Mouse (Mus musculus): ENCODE results near the gene Ift43. TPM values are rescaled to one million over a fixed set of nuclear protein-coding genes. Genes with fewer than 3 reads are reported as not detected.

The Ift43 gene
- total RNA-seq, 1 experiment = 16.9 TPM

- no peak for DNase-seq (ENCODE audit: low read depth, low spot score)
- Histone ChIP-seq H3K4me3 (ENCODE audit: insufficient read depth in 1 of 2, low read depth in 1 of 2, low read length in 2 of 2, poor library complexity in 1 of 2, severe bottlenecking in 1 of 2) (no peak overlapping the region), H3K27ac (ENCODE audit: insufficient read depth, low read depth, low read length, poor library complexity, severe bottlenecking) (no peak overlapping the region), H3K9me3 (ENCODE audit: control insufficient read depth, insufficient read depth, low read depth, low read length) (no peaks in the 10 kb centered on the region), H3K9ac (ENCODE audit: insufficient read depth, low read depth, low read length, poor library complexity, severe bottlenecking) (no peak overlapping the region), H3K36me3 (ENCODE audit: control insufficient read depth, insufficient read depth, low read length, poor library complexity, severe bottlenecking) (no peaks in the 10 kb centered on the region; the same call in 1 of the 2 replicates), H3K4me1 (ENCODE audit: control insufficient read depth in 2 of 2, insufficient read depth in 2 of 2, low read length in 2 of 2, poor library complexity in 1 of 2) (no peaks in the 10 kb centered on the region)
- in situ Hi-C loops (cut with MboI; ENCODE audit: low sequenced_read_pairs in 2 of 2, unreplicated experiment in 2 of 2) = no loop called here
- TF ChIP-seq HCFC1 (IDR thresholded peaks at IDR 0.05; ENCODE audit: borderline replicate concordance, insufficient read depth, low read length) (no peak), ZNF384 (IDR thresholded peaks at IDR 0.05; ENCODE audit: low read depth, low read length) (no peak), CHD2 (IDR thresholded peaks at IDR 0.05; ENCODE audit: low read depth, low read length) (no peak), MAFK (IDR thresholded peaks at IDR 0.05; ENCODE audit: insufficient read depth, low read depth, low read length) (no peak), ZC3H11A (IDR thresholded peaks at IDR 0.05; ENCODE audit: borderline replicate concordance, low read depth, low read length) (no peak)
Observed at GRCm38 (mm10) chr12:86103852-86104251, 21.5 kb downstream of the Ift43 start.

GRCm38 (mm10) chr12:86104297-86104696 lies 22.0 kb downstream of the Ift43 start:
- no peak for DNase-seq (ENCODE audit: low read depth, low spot score)
- H3K36me3 ChIP-seq (ENCODE audit: control insufficient read depth, insufficient read depth, low read length, poor library complexity, severe bottlenecking) = no peaks in the 10 kb centered on the region; the same call in 1 of the 2 replicates
- no peaks in the 10 kb centered on the region for H3K4me1 ChIP-seq (ENCODE audit: control insufficient read depth in 2 of 2, insufficient read depth in 2 of 2, low read length in 2 of 2, poor library complexity in 1 of 2)
- in situ Hi-C loops (cut with MboI; ENCODE audit: low sequenced_read_pairs in 2 of 2, unreplicated experiment in 2 of 2) = no loop called here
- H3K4me3 ChIP-seq (ENCODE audit: insufficient read depth in 1 of 2, low read depth in 1 of 2, low read length in 2 of 2, poor library complexity in 1 of 2, severe bottlenecking in 1 of 2) = no peak overlapping the region
- TF ChIP-seq HCFC1 (IDR thresholded peaks at IDR 0.05; ENCODE audit: borderline replicate concordance, insufficient read depth, low read length) = no peak
- no peaks in the 10 kb centered on the region for H3K9me3 ChIP-seq (ENCODE audit: control insufficient read depth, insufficient read depth, low read depth, low read length)
- no peak overlapping the region for H3K27ac ChIP-seq (ENCODE audit: insufficient read depth, low read depth, low read length, poor library complexity, severe bottlenecking)
- H3K9ac ChIP-seq (ENCODE audit: insufficient read depth, low read depth, low read length, poor library complexity, severe bottlenecking) = no peak overlapping the region

GRCm38 (mm10) chr12:86105546-86105945 lies 23.2 kb downstream of the Ift43 start:
- no peak overlapping the region for H3K4me3 ChIP-seq (ENCODE audit: insufficient read depth in 1 of 2, low read depth in 1 of 2, low read length in 2 of 2, poor library complexity in 1 of 2, severe bottlenecking in 1 of 2)
- H3K27ac ChIP-seq (ENCODE audit: insufficient read depth, low read depth, low read length, poor library complexity, severe bottlenecking) = no peak overlapping the region
- in situ Hi-C loops (cut with MboI; ENCODE audit: low sequenced_read_pairs in 2 of 2, unreplicated experiment in 2 of 2) = no loop called here
- H3K9ac ChIP-seq (ENCODE audit: insufficient read depth, low read depth, low read length, poor library complexity, severe bottlenecking) = no peak overlapping the region
- H3K4me1 ChIP-seq (ENCODE audit: control insufficient read depth in 2 of 2, insufficient read depth in 2 of 2, low read length in 2 of 2, poor library complexity in 1 of 2) = no peaks in the 10 kb centered on the region
- no peaks in the 10 kb centered on the region for H3K9me3 ChIP-seq (ENCODE audit: control insufficient read depth, insufficient read depth, low read depth, low read length)
- no peaks in the 10 kb centered on the region; the same call in 1 of the 2 replicates for H3K36me3 ChIP-seq (ENCODE audit: control insufficient read depth, insufficient read depth, low read length, poor library complexity, severe bottlenecking)
- no peak for TF ChIP-seq ZNF384 (IDR thresholded peaks at IDR 0.05; ENCODE audit: low read depth, low read length)
- TF ChIP-seq HCFC1 (IDR thresholded peaks at IDR 0.05; ENCODE audit: borderline replicate concordance, insufficient read depth, low read length) = no peak
- no peak for TF ChIP-seq CHD2 (IDR thresholded peaks at IDR 0.05; ENCODE audit: low read depth, low read length)
- no peak for TF ChIP-seq MAFK (IDR thresholded peaks at IDR 0.05; ENCODE audit: insufficient read depth, low read depth, low read length)
- TF ChIP-seq ZC3H11A (IDR thresholded peaks at IDR 0.05; ENCODE audit: borderline replicate concordance, low read depth, low read length) = no peak
- no peak for DNase-seq (ENCODE audit: low read depth, low spot score)

- TF ChIP-seq ZNF384 (IDR thresholded peaks at IDR 0.05; ENCODE audit: low read depth, low read length) (no peak), MAFK (IDR thresholded peaks at IDR 0.05; ENCODE audit: insufficient read depth, low read depth, low read length) (no peak)
- no peak for DNase-seq (ENCODE audit: low read depth, low spot score)
- no peak overlapping the region for H3K27ac ChIP-seq (ENCODE audit: insufficient read depth, low read depth, low read length, poor library complexity, severe bottlenecking)
Observed at GRCm38 (mm10) chr12:86106086-86106485, 23.7 kb downstream of the Ift43 start.

GRCm38 (mm10) chr12:86107645-86108044 lies 25.3 kb downstream of the Ift43 start:
- Histone ChIP-seq H3K27ac (ENCODE audit: insufficient read depth, low read depth, low read length, poor library complexity, severe bottlenecking) (no peak overlapping the region), H3K9ac (ENCODE audit: insufficient read depth, low read depth, low read length, poor library complexity, severe bottlenecking) (no peak overlapping the region), H3K36me3 (ENCODE audit: control insufficient read depth, insufficient read depth, low read length, poor library complexity, severe bottlenecking) (no peaks in the 10 kb centered on the region; the same call in 1 of the 2 replicates), H3K4me3 (ENCODE audit: insufficient read depth in 1 of 2, low read depth in 1 of 2, low read length in 2 of 2, poor library complexity in 1 of 2, severe bottlenecking in 1 of 2) (no peak overlapping the region), H3K4me1 (ENCODE audit: control insufficient read depth in 2 of 2, insufficient read depth in 2 of 2, low read length in 2 of 2, poor library complexity in 1 of 2) (no peaks in the 10 kb centered on the region), H3K9me3 (ENCODE audit: control insufficient read depth, insufficient read depth, low read depth, low read length) (no peaks in the 10 kb centered on the region)
- in situ Hi-C loops (cut with MboI; ENCODE audit: low sequenced_read_pairs in 2 of 2, unreplicated experiment in 2 of 2) = no loop called here
- no peak for DNase-seq (ENCODE audit: low read depth, low spot score)
- TF ChIP-seq CHD2 (IDR thresholded peaks at IDR 0.05; ENCODE audit: low read depth, low read length) = no peak
- TF ChIP-seq ZNF384 (IDR thresholded peaks at IDR 0.05; ENCODE audit: low read depth, low read length) = no peak
- TF ChIP-seq MAFK (IDR thresholded peaks at IDR 0.05; ENCODE audit: insufficient read depth, low read depth, low read length) = no peak
- no peak for TF ChIP-seq ZC3H11A (IDR thresholded peaks at IDR 0.05; ENCODE audit: borderline replicate concordance, low read depth, low read length)
- no peak for TF ChIP-seq HCFC1 (IDR thresholded peaks at IDR 0.05; ENCODE audit: borderline replicate concordance, insufficient read depth, low read length)

More at GRCm38 (mm10) chr12:86106086-86106485, 23.7 kb downstream of the Ift43 start:
- Histone ChIP-seq H3K4me1 (ENCODE audit: control insufficient read depth in 2 of 2, insufficient read depth in 2 of 2, low read length in 2 of 2, poor library complexity in 1 of 2) (no peaks in the 10 kb centered on the region), H3K4me3 (ENCODE audit: insufficient read depth in 1 of 2, low read depth in 1 of 2, low read length in 2 of 2, poor library complexity in 1 of 2, severe bottlenecking in 1 of 2) (no peak overlapping the region), H3K9ac (ENCODE audit: insufficient read depth, low read depth, low read length, poor library complexity, severe bottlenecking) (no peak overlapping the region), H3K36me3 (ENCODE audit: control insufficient read depth, insufficient read depth, low read length, poor library complexity, severe bottlenecking) (no peaks in the 10 kb centered on the region; the same call in 1 of the 2 replicates), H3K9me3 (ENCODE audit: control insufficient read depth, insufficient read depth, low read depth, low read length) (no peaks in the 10 kb centered on the region)
- in situ Hi-C loops (cut with MboI; ENCODE audit: low sequenced_read_pairs in 2 of 2, unreplicated experiment in 2 of 2) = no loop called here
